Mouse (Mus musculus) adrenal gland, postnatal 25 days (tissue): ENCODE results near the gene Xpnpep1. TPM values are rescaled to one million over a fixed set of nuclear protein-coding genes. Genes with fewer than 3 reads are reported as not detected.

ENCODE experiments used
- DNase-seq: peaks from one replicate; pipeline ENCODE4 v3.0.0; 2021; ENCODE audit warnings: mixed read lengths
- total RNA-seq: library from RNA; stranded (reverse); gene quantifications from 2 replicates; pipeline ENCODE4 v1.2.3, GENCODE M21; 2021

Gene Xpnpep1
- total RNA-seq, 1 experiment from 2014 or later = 85.6 TPM

- DNase-seq = no peak
Observed at GRCm38 (mm10) chr19:53031957-53032371, 8.1 kb downstream of the Xpnpep1 start.

- no peak for DNase-seq
Observed at GRCm38 (mm10) chr19:53030279-53030678, 9.7 kb downstream of the Xpnpep1 start.

GRCm38 (mm10) chr19:53029686-53030085 lies 10.3 kb downstream of the Xpnpep1 start:
- DNase-seq = no peak

GRCm38 (mm10) chr19:53029045-53029444 lies 11.0 kb downstream of the Xpnpep1 start:
- DNase-seq = no peak

- no peak for DNase-seq
Observed at GRCm38 (mm10) chr19:53028216-53028615, 11.8 kb downstream of the Xpnpep1 start.

GRCm38 (mm10) chr19:53023189-53023588 lies 16.8 kb downstream of the Xpnpep1 start:
- no peak for DNase-seq

- DNase-seq = no peak
Observed at GRCm38 (mm10) chr19:53022037-53022614, 17.9 kb downstream of the Xpnpep1 start.

- no peak for DNase-seq
Observed at GRCm38 (mm10) chr19:53021537-53021936, 18.5 kb downstream of the Xpnpep1 start.

GRCm38 (mm10) chr19:53019716-53020463 lies 20.1 kb downstream of the Xpnpep1 start:
- DNase-seq = peak; percentile 45

GRCm38 (mm10) chr19:53017954-53018353 lies 22.1 kb downstream of the Xpnpep1 start:
- peak; percentile 41 for DNase-seq

GRCm38 (mm10) chr19:53017248-53017647 lies 22.8 kb downstream of the Xpnpep1 start:
- no peak for DNase-seq

GRCm38 (mm10) chr19:53014910-53015710 lies 24.9 kb downstream of the Xpnpep1 start:
- no peak for DNase-seq

GRCm38 (mm10) chr19:53013744-53014143 lies 26.3 kb downstream of the Xpnpep1 start:
- DNase-seq = no peak

- DNase-seq = no peak
Observed at GRCm38 (mm10) chr19:53013341-53013740, 26.7 kb downstream of the Xpnpep1 start.

- DNase-seq = no peak
Observed at GRCm38 (mm10) chr19:53010941-53011340, 29.1 kb downstream of the Xpnpep1 start.

- no peak for DNase-seq
Observed at GRCm38 (mm10) chr19:53008921-53009320, 31.1 kb downstream of the Xpnpep1 start.

GRCm38 (mm10) chr19:53008020-53008705 lies 31.9 kb downstream of the Xpnpep1 start:
- peak; percentile 57 for DNase-seq

GRCm38 (mm10) chr19:53005978-53006377 lies 34.0 kb downstream of the Xpnpep1 start:
- no peak for DNase-seq

GRCm38 (mm10) chr19:53003554-53004365 lies 36.3 kb downstream of the Xpnpep1 start:
- DNase-seq = no peak

- DNase-seq = no peak
Observed at GRCm38 (mm10) chr19:53002166-53003095, 37.6 kb downstream of the Xpnpep1 start.
